Mouse (Mus musculus) heart, embryonic 13.5 days (tissue): ENCODE measurements around the gene Trp53tg5. TPM values are rescaled to one million over a fixed set of nuclear protein-coding genes. Genes with fewer than 3 reads are reported as not detected.

Experiments used
- ATAC-seq: fragments of 200-750 bp; cut with Nextera tagmentation; 2 replicates; pipeline ENCODE4 v1.8.0; 2017; ENCODE audit warnings: moderate TSS enrichment; ENCODE audit not compliant: insufficient number of reproducible peaks, low FRiP score, low TSS enrichment; ENCODE audit errors: extremely low read depth
- H3K27ac ChIP-seq: fragments of 300-500 bp; sonication (generic); replicated peaks from 2 replicates; pipeline ENCODE4 v1.5.1; 2015; ENCODE audit warnings: moderate library complexity, mild to moderate bottlenecking, inconsistent platforms
- H3K27me3 ChIP-seq: fragments of 300-500 bp; sonication (generic); replicated peaks from 2 replicates; pipeline ENCODE4 v1.6.1; 2015; ENCODE audit warnings: mild to moderate bottlenecking, inconsistent platforms
- H3K36me3 ChIP-seq: fragments of 300-500 bp; sonication (generic); 2 replicates; pipeline ENCODE4 v1.6.1; 2015; ENCODE audit warnings: mild to moderate bottlenecking, inconsistent platforms
- H3K4me1 ChIP-seq: fragments of 300-500 bp; sonication (generic); 2 replicates; pipeline ENCODE4 v1.6.1; 2015; ENCODE audit warnings: inconsistent platforms
- H3K4me2 ChIP-seq: fragments of 300-500 bp; sonication (generic); 2 replicates; pipeline ENCODE4 v1.6.1; 2015; ENCODE audit warnings: inconsistent platforms, mild to moderate bottlenecking, moderate library complexity
- H3K4me3 ChIP-seq: fragments of 300-500 bp; sonication (generic); 2 replicates; pipeline ENCODE4 v1.5.1; 2015; ENCODE audit warnings: moderate library complexity, mild to moderate bottlenecking, inconsistent platforms
- H3K9ac ChIP-seq: fragments of 300-500 bp; sonication (generic); 2 replicates; pipeline ENCODE4 v1.6.1; 2015; ENCODE audit warnings: inconsistent platforms, mild to moderate bottlenecking, moderate library complexity
- H3K9me3 ChIP-seq: fragments of 300-500 bp; sonication (generic); 2 replicates; pipeline ENCODE4 v1.6.1; 2016; ENCODE audit warnings: inconsistent platforms
- WGBS: fragments of 180-500 bp; shearing (Covaris S2); methylation state at CpG from one replicate; pipeline ENCODE4 v1.1.7; 2015; ENCODE audit warnings: mixed read lengths; 5-methylcytosine and 5-hydroxymethylcytosine counted together
- polyA plus RNA-seq: library from polyadenylated mRNA; unstranded; fragments of >200 nt; fragmentation: Nextera tagmentation; extraction: Ambion mirVana; gene quantifications from 2 replicates; pipeline ENCODE4 v1.2.1, GENCODE M21; 2015

Trp53tg5 gene
- polyA plus RNA-seq, 1 experiment from 2014 or later = not detected

- Histone ChIP-seq H3K4me2 (peak overlapping the region; percentile 33; the same call in 1 of the 2 replicates), H3K9me3 (no peaks in the 10 kb centered on the region), H3K27me3 (0 out of 2 replicates have a peak, but pooled peaks cover 5% of the 10 kb centered on the region), H3K4me3 (no peak overlapping the region), H3K4me1 (peaks cover 55% of the 10 kb centered on the region), H3K36me3 (peaks cover 48% of the 10 kb centered on the region), H3K9ac (no peak overlapping the region), H3K27ac (0 out of 2 replicates have a peak overlapping the region, but pooled peaks have one; percentile 12)
- WGBS = 47% methylated on average over 15 of the region's 15 CpGs
- no peak for ATAC-seq
These were observed 43.5 kb downstream of the Trp53tg5 start for GRCm38 (mm10) chr2:164429881-164430615.

GRCm38 (mm10) chr2:164428451-164428850 is 45.1 kb downstream of the Trp53tg5 start:
- no peak for ATAC-seq
- no peaks in the 10 kb centered on the region for H3K9me3 ChIP-seq
- H3K4me2 ChIP-seq = no peak overlapping the region
- 41% methylated on average over 5 of the region's 5 CpGs for WGBS
- no peak overlapping the region for H3K4me3 ChIP-seq
- peaks cover 41% of the 10 kb centered on the region for H3K4me1 ChIP-seq
- H3K27ac ChIP-seq = no peak overlapping the region
- H3K27me3 ChIP-seq = 0 out of 2 replicates have a peak, but pooled peaks cover 5% of the 10 kb centered on the region
- peaks cover 62% of the 10 kb centered on the region for H3K36me3 ChIP-seq
- H3K9ac ChIP-seq = no peak overlapping the region

- peaks cover 26% of the 10 kb centered on the region for H3K4me1 ChIP-seq
- no peak overlapping the region for H3K4me2 ChIP-seq
- H3K9ac ChIP-seq = no peak overlapping the region
- 0 out of 2 replicates have a peak, but pooled peaks cover 5% of the 10 kb centered on the region for H3K27me3 ChIP-seq
- no peaks in the 10 kb centered on the region for H3K9me3 ChIP-seq
- peaks cover 65% of the 10 kb centered on the region for H3K36me3 ChIP-seq
- no peak overlapping the region for H3K4me3 ChIP-seq
- no peak overlapping the region for H3K27ac ChIP-seq
- 76% methylated on average over 5 of the region's 5 CpGs for WGBS
- ATAC-seq = no peak
These were observed 46.6 kb downstream of the Trp53tg5 start for GRCm38 (mm10) chr2:164426952-164427351.

GRCm38 (mm10) chr2:164426121-164426520 is 47.4 kb downstream of the Trp53tg5 start:
- ATAC-seq = no peak
- Histone ChIP-seq H3K36me3 (peaks cover 65% of the 10 kb centered on the region), H3K27ac (no peak overlapping the region), H3K4me3 (no peak overlapping the region), H3K9me3 (no peaks in the 10 kb centered on the region), H3K27me3 (0 out of 2 replicates have a peak, but pooled peaks cover 5% of the 10 kb centered on the region), H3K9ac (no peak overlapping the region), H3K4me2 (no peak overlapping the region), H3K4me1 (peaks cover 18% of the 10 kb centered on the region)
- 19% methylated on average over 12 of the region's 12 CpGs for WGBS

GRCm38 (mm10) chr2:164425401-164425800 is 48.1 kb downstream of the Trp53tg5 start:
- H3K4me2 ChIP-seq = no peak overlapping the region
- 0 out of 2 replicates have a peak, but pooled peaks cover 5% of the 10 kb centered on the region for H3K27me3 ChIP-seq
- 77% methylated on average over 5 of the region's 5 CpGs for WGBS
- ATAC-seq = no peak
- no peaks in the 10 kb centered on the region for H3K9me3 ChIP-seq
- H3K9ac ChIP-seq = no peak overlapping the region
- no peak overlapping the region for H3K27ac ChIP-seq
- H3K4me1 ChIP-seq = peaks cover 11% of the 10 kb centered on the region
- H3K36me3 ChIP-seq = peaks cover 65% of the 10 kb centered on the region
- H3K4me3 ChIP-seq = no peak overlapping the region

GRCm38 (mm10) chr2:164424406-164424805 is 49.1 kb downstream of the Trp53tg5 start:
- Histone ChIP-seq H3K36me3 (peaks cover 59% of the 10 kb centered on the region), H3K4me3 (no peak overlapping the region), H3K9ac (no peak overlapping the region), H3K27ac (no peak overlapping the region), H3K4me2 (no peak overlapping the region), H3K27me3 (0 out of 2 replicates have a peak, but pooled peaks cover 5% of the 10 kb centered on the region), H3K9me3 (no peaks in the 10 kb centered on the region), H3K4me1 (peaks cover 8% of the 10 kb centered on the region; the same call in 1 of the 2 replicates)
- no peak for ATAC-seq
- WGBS = 84% methylated on average over 8 of the region's 8 CpGs

GRCm38 (mm10) chr2:164423464-164423863 is 50.1 kb downstream of the Trp53tg5 start:
- Histone ChIP-seq H3K27ac (no peak overlapping the region), H3K9me3 (no peaks in the 10 kb centered on the region), H3K4me1 (peaks cover 3% of the 10 kb centered on the region; the same call in 1 of the 2 replicates), H3K36me3 (peaks cover 50% of the 10 kb centered on the region), H3K4me2 (no peak overlapping the region), H3K9ac (no peak overlapping the region), H3K4me3 (no peak overlapping the region), H3K27me3 (peaks cover 6% of the 10 kb centered on the region; the same call in 1 of the 2 replicates)
- ATAC-seq = no peak
- WGBS = 77% methylated on average over 11 of the region's 11 CpGs

- Histone ChIP-seq H3K27ac (no peak overlapping the region), H3K4me2 (no peak overlapping the region), H3K4me3 (no peak overlapping the region), H3K9me3 (no peaks in the 10 kb centered on the region), H3K27me3 (peaks cover 8% of the 10 kb centered on the region; the same call in 1 of the 2 replicates), H3K36me3 (peaks cover 44% of the 10 kb centered on the region), H3K9ac (no peak overlapping the region), H3K4me1 (peaks cover 6% of the 10 kb centered on the region; the same call in 1 of the 2 replicates)
- 76% methylated on average over 15 of the region's 15 CpGs for whole genome bisulfite sequencing
- ATAC-seq = no peak
These were observed 50.7 kb downstream of the Trp53tg5 start for GRCm38 (mm10) chr2:164422675-164423393.

GRCm38 (mm10) chr2:164421979-164422378 is 51.5 kb downstream of the Trp53tg5 start:
- Histone ChIP-seq H3K4me1 (peaks cover 6% of the 10 kb centered on the region; the same call in 1 of the 2 replicates), H3K27ac (0 out of 2 replicates have a peak overlapping the region, but pooled peaks have one; percentile 17), H3K4me3 (no peak overlapping the region), H3K4me2 (no peak overlapping the region), H3K27me3 (peaks cover 8% of the 10 kb centered on the region; the same call in 1 of the 2 replicates), H3K9ac (no peak overlapping the region), H3K36me3 (peaks cover 35% of the 10 kb centered on the region), H3K9me3 (no peaks in the 10 kb centered on the region)
- ATAC-seq = no peak
- 84% methylated on average over 8 of the region's 8 CpGs for WGBS

- Histone ChIP-seq H3K27me3 (peaks cover 8% of the 10 kb centered on the region; the same call in 1 of the 2 replicates), H3K4me2 (no peak overlapping the region), H3K4me3 (no peak overlapping the region), H3K9ac (no peak overlapping the region), H3K27ac (no peak overlapping the region), H3K4me1 (peaks cover 6% of the 10 kb centered on the region; the same call in 1 of the 2 replicates), H3K36me3 (peaks cover 28% of the 10 kb centered on the region), H3K9me3 (no peaks in the 10 kb centered on the region)
- ATAC-seq = no peak
- WGBS = 81% methylated on average over 7 of the region's 7 CpGs
These were observed 52.2 kb downstream of the Trp53tg5 start for GRCm38 (mm10) chr2:164421306-164421705.
